Mouse (Mus musculus): Measurements from ENCODE around the gene Dhfr.
"Not testable (repeated sequence)": the region's sequence is repeated elsewhere in the genome, so short reads cannot be mapped to it uniquely, and the experiment has no call there.

Dhfr gene

GRCm38 (mm10) chr13:92354456-92355271 is at the start of gene Dhfr, which contains the start of gene Msh3:
Gene Dhfr (plus strand): TSS chr13:92354726.
Gene Msh3 (minus strand): TSS chr13:92355003.
- DNase-seq: peak; percentile 97 to 98

GRCm38 (mm10) chr13:92305680-92306079 is 48.8 kb upstream of the Dhfr start, which contains the start of gene Gm20379:
Gene Gm20379 (plus strand): TSS chr13:92305980.
- no peak for DNase-seq

- DNase-seq: no peak
Observed at GRCm38 (mm10) chr13:92314613-92315012, 39.9 kb upstream of the Dhfr start.

- no peak for DNase-seq
Observed at GRCm38 (mm10) chr13:92320770-92321169, 33.8 kb upstream of the Dhfr start.

GRCm38 (mm10) chr13:92326030-92326429 is 28.5 kb upstream of the Dhfr start:
- DNase-seq: no peak

- DNase-seq: no peak
Observed at GRCm38 (mm10) chr13:92328000-92328399, 26.5 kb upstream of the Dhfr start.

GRCm38 (mm10) chr13:92330621-92331020 is 23.9 kb upstream of the Dhfr start:
- no peak for DNase-seq

- DNase-seq: no peak
Observed at GRCm38 (mm10) chr13:92332103-92332879, 22.2 kb upstream of the Dhfr start.

- no peak for DNase-seq
Observed at GRCm38 (mm10) chr13:92336857-92337256, 17.7 kb upstream of the Dhfr start.

- no peak for DNase-seq
Observed at GRCm38 (mm10) chr13:92337773-92338462, 16.6 kb upstream of the Dhfr start.

GRCm38 (mm10) chr13:92339787-92340186 is 14.7 kb upstream of the Dhfr start:
- DNase-seq: no peak

GRCm38 (mm10) chr13:92344033-92344432 is 10.5 kb upstream of the Dhfr start:
- DNase-seq: no peak

- DNase-seq: no peak
Observed at GRCm38 (mm10) chr13:92346338-92346737, 8.2 kb upstream of the Dhfr start.

- DNase-seq: no peak
Observed at GRCm38 (mm10) chr13:92351100-92351499, 3.4 kb upstream of the Dhfr start.

- DNase-seq: no peak
Observed at GRCm38 (mm10) chr13:92353956-92354355, 570 bp upstream of the Dhfr start.

- DNase-seq: no peak
Observed at GRCm38 (mm10) chr13:92355272-92355643, 732 bp downstream of the Dhfr start.

GRCm38 (mm10) chr13:92356376-92356775 is 1.9 kb downstream of the Dhfr start:
- no peak for DNase-seq

GRCm38 (mm10) chr13:92357644-92358043 is 3.1 kb downstream of the Dhfr start:
- no peak for DNase-seq

GRCm38 (mm10) chr13:92361609-92362008 is 7.1 kb downstream of the Dhfr start:
- DNase-seq: no peak

GRCm38 (mm10) chr13:92365312-92365711 is 10.8 kb downstream of the Dhfr start:
- DNase-seq: no peak

- DNase-seq: no peak
Observed at GRCm38 (mm10) chr13:92370811-92371210, 16.3 kb downstream of the Dhfr start.

GRCm38 (mm10) chr13:92371466-92371865 is 16.9 kb downstream of the Dhfr start:
- not testable (repeated sequence) for DNase-seq

GRCm38 (mm10) chr13:92387367-92387766 is 32.8 kb downstream of the Dhfr start:
- DNase-seq: no peak

All from thymus, postnatal 36 days (tissue).